Mouse (Mus musculus) adrenal gland, adult (tissue): ENCODE results near the gene Ncaph.
"Not testable (repeated sequence)": the region's sequence is repeated elsewhere in the genome, so short reads cannot be mapped to it uniquely, and the experiment has no call there.

Experiments
- DNase-seq, 2 experiments: peaks; one replicate each; pipeline ENCODE4 v3.0.0; 2022 to 2023; ENCODE audit warnings: low spot score in 1 of 2; ENCODE audit not compliant: inconsistent age in 2 of 2

Ncaph gene

DNA sequence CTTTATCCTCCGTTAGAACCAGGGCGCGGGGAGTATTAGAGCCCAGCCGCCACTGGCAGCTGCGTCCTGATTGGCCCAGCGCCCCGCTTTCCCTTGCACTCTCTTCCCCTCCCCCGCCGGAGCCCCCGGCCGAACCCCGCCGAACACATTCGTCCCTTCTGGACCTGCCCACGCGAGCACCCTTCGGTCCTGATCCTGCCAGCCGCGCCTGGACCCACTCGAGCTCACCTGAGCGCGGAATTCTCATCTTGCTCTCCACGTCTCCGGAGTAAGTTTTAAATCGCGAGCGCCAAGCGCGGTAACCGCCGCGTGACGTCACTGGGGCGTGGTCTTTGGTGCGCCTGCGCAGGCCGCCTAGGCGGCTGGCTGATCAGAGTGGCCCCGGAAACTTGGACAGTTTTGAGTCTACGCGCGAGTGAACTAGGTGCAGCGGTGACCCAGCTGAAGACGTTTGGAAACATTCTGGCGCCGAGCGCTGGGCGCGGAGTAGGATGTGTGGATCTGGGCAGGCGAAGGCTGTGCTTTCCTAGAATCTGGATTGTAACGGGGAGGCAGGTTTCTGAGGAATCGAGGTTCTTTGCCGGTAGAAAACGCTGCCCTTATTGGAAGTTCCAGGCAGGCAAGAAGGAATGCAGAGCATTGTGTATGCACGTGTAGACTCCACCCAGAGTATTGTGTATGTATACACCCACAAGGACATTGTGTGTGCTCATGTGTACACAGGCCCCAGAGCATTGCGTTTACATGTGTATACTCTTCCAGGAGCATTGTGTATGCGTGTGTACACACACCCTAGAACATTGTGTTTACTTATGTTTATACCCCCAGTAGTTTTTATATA, at the start of gene Ncaph:
Gene Ncaph (minus strand): TSS at position 334 of the 841 bp plus-strand sequence.
- peak; percentile 92 to 98 for DNase-seq

DNA sequence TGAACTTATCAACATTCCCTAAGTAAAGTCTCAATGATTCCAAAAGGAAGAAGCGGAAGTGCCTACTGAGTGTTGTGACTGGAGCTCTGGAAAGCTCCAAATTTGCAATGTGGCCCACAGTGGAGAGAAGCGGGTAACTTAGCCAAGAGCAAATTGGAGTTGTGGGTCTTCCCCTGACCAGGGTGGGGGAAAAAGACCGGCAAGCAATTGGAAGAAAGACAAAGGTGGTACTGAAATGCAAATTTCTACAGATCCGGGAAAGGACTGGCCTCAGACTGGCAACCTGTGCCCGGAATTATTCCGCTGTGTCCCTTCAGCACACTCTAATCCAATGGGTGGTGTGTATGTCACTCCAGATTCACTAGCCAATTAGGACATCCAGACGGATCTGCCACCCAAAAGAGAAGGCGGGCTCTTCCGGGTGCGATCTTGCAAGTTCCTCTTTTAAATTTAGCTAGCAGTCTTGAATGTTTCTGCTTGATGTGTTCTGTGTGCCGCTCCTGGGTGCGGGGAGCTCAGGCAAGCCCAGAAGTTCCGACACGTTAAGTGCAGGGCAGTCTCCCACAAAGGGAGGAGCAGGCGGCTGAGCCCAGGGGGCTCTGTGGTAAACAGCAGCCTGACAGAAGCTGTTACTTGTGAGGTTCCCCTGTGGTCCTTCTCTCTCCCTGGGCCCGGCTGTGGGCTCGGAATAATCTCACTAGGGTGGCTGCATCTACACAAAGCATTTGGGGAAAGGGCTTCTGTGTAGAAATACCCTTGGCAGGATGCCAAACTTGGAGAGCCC, 49.0 kb upstream of the Ncaph start:
- peak; percentile 85 to 95 for DNase-seq

DNA sequence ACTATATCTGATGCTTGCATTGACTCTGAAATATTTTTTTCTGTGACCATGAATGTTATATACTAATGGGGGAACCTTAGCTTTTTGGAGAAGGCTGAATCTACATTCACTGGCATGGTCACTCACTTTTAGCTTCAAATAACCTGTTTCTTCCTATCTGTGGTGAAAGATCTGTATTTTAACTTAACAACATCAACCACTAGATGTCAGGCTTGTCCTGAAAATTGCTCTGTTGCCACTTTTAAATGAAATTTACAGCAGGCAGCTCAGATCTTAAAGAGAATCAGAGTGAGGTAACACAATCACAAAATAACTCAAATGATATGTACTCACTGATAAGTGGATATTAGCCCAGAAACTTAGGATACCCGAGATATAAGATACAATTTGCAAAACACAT, 32.5 kb upstream of the Ncaph start:
- DNase-seq: peak in 1 of 2 experiments; percentile 76

GRCm38 (mm10) chr2:127165675-127166074, 31.9 kb upstream of the Ncaph start:
- no peak for DNase-seq

DNA sequence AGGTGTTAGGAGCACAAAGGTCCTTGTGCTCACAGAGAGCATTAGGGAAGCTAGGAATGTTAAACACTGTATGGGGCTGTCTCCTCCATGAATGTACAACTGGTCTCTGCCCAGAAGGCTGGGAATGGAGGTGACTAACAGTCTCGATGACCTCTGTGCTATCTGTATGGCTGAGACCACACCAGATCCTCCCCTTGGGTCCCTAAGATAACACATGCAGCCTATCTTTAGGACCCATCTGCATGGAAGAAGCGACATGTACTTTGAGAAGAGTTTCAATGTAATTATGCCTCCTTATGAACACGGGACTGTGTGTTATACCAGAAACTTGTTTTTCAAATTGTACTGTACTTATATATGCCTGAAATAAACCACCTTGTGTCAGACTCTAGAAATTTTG, 11.9 kb upstream of the Ncaph start:
- DNase-seq: no peak

GRCm38 (mm10) chr2:127143158-127144063, 9.7 kb upstream of the Ncaph start, which contains the start of gene Itpripl1:
Gene Itpripl1 (minus strand): TSS chr2:127143442.
- DNase-seq: peak; percentile 79 to 91

DNA sequence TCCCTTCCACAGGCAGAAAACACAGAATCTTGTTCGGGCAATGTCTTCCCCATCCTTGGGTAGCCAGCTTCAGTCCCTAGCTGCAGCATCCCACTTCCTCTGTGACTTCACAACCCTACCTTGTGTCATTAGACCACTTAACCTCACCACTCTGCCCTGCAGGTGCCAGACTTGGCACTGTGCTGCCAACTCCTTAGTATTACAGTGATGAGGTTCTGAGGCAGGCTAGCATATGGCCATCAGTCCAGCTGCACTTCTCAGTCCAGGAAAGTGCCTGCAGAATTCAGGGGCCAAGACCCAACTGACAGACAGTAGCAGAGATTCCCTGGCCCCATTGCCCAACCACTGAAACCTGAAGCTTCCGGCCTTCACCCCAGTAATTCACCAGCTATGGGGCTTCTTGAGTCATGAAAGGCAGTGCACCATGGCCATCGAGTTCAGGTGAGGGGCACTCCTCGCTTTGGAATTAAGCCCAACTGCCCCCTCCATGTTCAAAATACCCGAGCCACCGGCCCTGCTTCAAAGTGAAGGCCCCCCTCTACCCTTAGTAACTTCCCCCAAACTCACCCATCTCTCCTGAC, 8.9 kb upstream of the Ncaph start:
- DNase-seq: peak in 1 of 2 experiments; percentile 53

DNA sequence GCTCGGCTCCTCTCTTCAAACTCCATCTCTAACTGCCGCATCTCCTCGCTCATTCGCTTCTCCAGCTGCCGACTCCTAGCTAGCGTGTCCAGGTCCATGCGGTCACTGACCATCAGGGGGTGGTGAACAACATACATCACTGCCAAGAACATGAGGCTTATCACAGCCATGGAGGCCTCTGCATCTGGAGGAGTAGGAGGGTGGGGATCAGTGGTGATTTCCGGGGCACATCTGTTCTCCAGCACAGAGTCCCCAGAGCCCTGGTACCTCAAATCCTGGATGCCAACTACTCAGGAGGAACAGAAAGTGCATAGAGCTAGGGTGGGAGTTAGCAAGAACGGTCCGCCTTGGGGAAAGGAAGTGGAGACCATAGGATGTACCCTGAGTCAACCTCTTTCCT, 8.3 kb upstream of the Ncaph start:
- DNase-seq: no peak

GRCm38 (mm10) chr2:127140011-127140410, 6.3 kb upstream of the Ncaph start:
- no peak for DNase-seq

- no peak for DNase-seq
Measured at GRCm38 (mm10) chr2:127139605-127140004, 5.9 kb upstream of the Ncaph start.

DNA sequence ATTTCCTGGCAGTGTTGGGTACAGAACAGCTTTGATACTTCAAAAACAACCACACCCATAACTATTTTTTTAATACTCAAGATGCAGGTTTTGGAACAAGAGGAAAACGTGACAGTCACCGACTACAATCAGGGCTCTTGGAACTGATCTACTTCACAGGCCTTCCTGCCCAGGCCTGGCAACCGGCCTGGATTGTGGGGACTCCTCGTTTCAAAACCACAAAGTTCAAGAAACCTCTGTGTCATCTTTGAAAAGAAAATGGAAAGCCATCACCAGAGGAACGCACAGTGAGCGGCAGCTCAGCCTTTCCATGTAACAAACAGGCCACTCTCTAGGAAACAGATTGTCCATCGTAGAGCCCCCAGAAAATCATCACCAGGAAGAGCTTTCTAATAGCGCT, 5.3 kb upstream of the Ncaph start:
- DNase-seq: no peak

GRCm38 (mm10) chr2:127138449-127138848, 4.7 kb upstream of the Ncaph start:
- DNase-seq: no peak

DNA sequence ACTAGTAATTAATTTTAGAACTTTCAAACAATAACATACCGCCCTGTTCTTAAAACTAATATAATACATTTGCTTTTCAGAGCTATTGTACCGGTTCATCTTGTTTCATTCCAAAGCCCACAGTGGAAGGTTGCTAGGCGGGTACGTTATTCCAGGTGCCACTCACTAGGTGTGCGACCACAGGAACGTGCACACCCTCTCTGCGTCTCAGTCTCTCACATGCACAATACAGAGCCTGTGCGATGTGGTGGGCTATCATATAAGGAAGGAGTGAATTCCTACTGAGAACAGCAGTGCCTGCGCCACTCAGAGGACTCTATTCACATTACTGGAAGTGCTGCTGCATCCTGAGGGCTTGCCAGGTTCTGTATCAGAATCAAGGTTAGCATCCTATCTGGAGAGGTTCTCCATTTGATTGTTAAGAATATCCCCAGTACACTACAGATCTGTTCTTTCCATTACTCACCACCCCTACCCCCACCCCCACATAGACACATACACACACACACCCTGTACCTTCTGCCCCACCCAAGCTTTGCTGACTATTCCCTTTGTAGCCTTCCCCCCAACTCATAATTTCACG, 4.2 kb upstream of the Ncaph start:
- no peak for DNase-seq

DNA sequence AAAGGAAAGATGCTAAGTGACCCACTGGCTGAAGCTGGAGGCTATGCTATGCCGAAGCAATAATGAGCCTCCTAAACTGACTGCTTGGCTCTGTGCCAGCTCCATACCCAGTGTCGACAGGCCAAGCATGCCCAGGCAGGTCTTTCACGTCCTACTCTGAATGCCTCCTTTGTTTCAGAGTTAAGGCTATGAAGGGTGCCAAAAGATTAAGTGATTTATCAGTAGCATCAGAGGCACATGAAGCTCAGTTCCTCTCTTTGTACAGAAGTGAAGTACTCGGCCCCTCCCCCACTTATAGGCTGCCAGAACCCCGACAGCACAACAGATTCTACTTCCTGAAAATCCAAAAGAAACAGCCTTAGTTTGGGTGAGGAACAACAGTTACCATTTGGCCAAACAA, 3.2 kb upstream of the Ncaph start:
- peak; percentile 27 to 57 for DNase-seq

DNA sequence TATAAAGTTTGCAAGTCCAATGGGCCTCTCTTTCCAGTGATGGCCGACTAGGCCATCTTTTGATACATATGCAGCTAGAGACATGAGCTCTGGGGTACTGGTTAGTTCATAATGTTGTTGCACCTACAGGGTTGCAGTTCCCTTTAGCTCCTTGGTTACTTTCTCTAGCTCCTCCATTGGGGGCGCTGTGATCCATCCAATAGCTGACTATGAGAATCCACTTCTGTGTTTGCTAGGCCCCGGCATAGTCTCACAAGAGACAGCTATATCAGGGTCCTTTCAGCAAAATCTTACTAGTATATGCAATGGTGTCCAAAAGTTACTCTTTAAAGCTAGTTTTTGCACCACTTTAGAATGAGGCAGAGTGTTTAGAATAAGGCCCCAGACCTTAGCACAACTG, 1.5 kb upstream of the Ncaph start:
- not testable (repeated sequence) for DNase-seq

DNA sequence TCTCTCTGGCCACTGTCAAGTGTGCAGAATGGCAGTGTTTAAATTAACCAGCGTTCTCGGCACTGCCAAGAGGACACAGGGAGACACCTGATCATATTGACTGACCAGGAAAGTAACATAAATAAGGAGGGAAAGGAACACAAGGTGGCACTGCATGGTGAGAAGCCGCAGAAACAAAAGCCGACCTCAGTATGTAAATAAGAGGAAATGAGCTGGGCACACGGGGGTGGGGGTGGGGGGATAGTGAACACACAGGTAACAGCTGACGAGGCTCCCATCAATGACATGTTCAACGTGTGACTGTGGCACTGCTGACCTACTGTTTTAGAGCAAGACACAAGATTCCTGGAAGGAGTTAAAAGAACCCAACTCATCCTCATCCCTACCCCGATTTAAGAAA, 2.4 kb downstream of the Ncaph start:
- no peak for DNase-seq

DNA sequence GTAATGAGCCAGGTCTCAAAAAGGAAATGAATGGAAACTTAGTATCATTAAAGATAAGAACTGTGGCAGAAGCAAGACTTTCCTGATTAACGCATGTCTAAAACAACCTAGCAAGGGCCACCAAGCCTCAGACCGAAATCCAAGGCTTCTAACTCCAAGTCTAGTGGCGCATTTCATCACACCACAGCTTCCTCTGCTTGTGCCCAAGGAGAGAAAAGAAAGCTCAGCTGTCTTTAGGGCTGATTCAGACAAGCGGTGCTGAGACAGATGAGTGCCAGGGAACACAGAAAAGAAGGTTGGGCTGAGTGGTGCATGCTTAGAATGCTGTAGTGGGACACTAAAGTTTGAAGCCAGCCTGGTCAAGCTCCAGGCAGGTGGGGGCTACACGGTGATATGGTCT, 4.8 kb downstream of the Ncaph start:
- no peak for DNase-seq

DNA sequence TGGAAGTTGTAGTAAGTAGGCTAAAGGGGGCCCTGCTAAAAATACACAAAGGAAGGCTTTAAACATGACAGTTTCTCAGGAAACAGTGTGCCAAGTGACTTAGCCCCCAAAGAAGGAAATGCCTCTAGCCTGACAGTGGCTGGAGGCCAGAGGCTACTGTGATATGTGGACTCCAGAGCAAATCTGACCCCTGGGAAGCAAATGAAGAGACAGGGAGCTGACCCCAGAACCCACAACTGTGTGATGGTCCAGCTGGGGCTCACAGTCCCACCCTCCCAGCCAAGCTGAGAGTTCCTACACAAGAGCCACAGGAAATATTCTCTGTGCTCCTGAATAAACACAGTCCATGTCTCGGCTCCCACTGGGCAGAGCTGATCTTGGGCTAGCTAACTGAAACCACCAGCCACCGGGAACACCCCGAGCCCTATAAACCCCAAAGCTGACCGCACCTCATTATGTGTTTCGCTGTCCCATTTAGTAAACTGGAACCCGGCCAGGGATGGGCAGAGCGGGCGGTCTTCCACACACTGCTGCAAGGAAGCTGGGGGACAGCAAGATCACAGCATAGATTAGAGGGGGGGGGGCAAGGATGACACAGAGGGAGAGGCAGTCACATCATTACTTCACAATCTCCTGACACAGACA, 12.0 kb downstream of the Ncaph start:
- DNase-seq: peak; percentile 16 to 42

DNA sequence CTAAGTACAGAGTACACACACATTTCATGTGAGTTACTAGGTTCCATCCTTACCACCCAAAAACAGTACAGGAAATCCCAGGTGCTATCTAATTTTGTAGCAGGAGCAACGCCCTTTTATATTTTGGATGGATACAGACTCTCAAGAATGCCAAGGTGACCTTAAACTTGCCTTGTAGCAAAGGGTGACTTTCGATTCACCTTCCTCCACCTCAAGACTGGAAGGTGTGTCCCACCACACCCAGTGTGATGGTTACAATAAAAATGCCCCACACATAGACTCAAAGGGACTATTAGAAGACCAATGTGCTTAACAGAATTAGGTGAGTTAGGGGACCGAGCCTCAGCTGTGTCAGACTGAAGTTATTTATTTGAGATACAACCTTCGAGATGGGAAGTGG, 24.8 kb downstream of the Ncaph start:
- no peak for DNase-seq

GRCm38 (mm10) chr2:127092000-127092399, 41.8 kb downstream of the Ncaph start:
- no peak for DNase-seq
